Mouse (Mus musculus): ENCODE data around the gene Mrnip. TPM values are rescaled to one million over a fixed set of nuclear protein-coding genes. Genes with fewer than 3 reads are reported as not detected.

Gene Mrnip
- polyA plus RNA-seq, 1 experiment = 21.1 TPM

- Histone ChIP-seq H3K36me3 (ENCODE audit: control insufficient read depth, insufficient read depth, low read length) (no peaks in the 10 kb centered on the region), H3K27ac (ENCODE audit: insufficient read depth, low read depth, low read length) (no peak overlapping the region), H3K4me1 (ENCODE audit: control insufficient read depth, insufficient read depth, low read length) (peaks cover 18% of the 10 kb centered on the region), H3K4me3 (ENCODE audit: insufficient read depth, low read depth, low read length) (no peak overlapping the region), H3K27me3 (replicated peaks; ENCODE audit: control insufficient read depth, insufficient read depth, low read length) (no peaks in the 10 kb centered on the region)
- TF ChIP-seq CTCF (conservative IDR thresholded peaks at IDR 0.05; ENCODE audit: insufficient read depth, insufficient read length, low read depth, low read length) = no peak
- TF ChIP-seq POLR2A (IDR thresholded peaks at IDR 0.05; ENCODE audit: low read depth, low read length) = no peak
- DNase-seq = no peak
- WGBS = 68% methylated on average over 7 of the region's 7 CpGs
Measured at GRCm38 (mm10) chr11:50248473-50249171, 74.4 kb downstream of the Mrnip start.

Other genes with a start within 250 kb of the Mrnip start
- 60.1 and 69.5 TPM in 2 replicates for gene Rnf130, start 149.1 kb upstream of the Mrnip start, polyA plus RNA-seq (2012; rRNA removed)
- 52.2 and 60.9 TPM in 2 replicates for gene Tbc1d9b, start 43.0 kb upstream of the Mrnip start, polyA plus RNA-seq (2012; rRNA removed)
- gene Sqstm1, start 36.4 kb downstream of the Mrnip start, polyA plus RNA-seq (2012; rRNA removed) = 337 and 344 TPM in 2 replicates
- gene Mgat4b, start 36.4 kb downstream of the Mrnip start, polyA plus RNA-seq (2012; rRNA removed) = 85.4 and 105 TPM in 2 replicates
- gene Ltc4s, start 64.2 kb downstream of the Mrnip start, polyA plus RNA-seq (2012; rRNA removed) = 33.8 and 46.3 TPM in 2 replicates
- 10.9 and 12.5 TPM in 2 replicates for gene Maml1, start 117.9 kb downstream of the Mrnip start, polyA plus RNA-seq (2012; rRNA removed)
- 84.1 and 118 TPM in 2 replicates for gene Canx, start 151.2 kb downstream of the Mrnip start, polyA plus RNA-seq (2012; rRNA removed)
- 1.3 TPM in 2 replicates for gene Cby3, start 180.0 kb downstream of the Mrnip start, polyA plus RNA-seq (2012; rRNA removed)
- gene Hnrnph1, start 202.5 kb downstream of the Mrnip start, polyA plus RNA-seq (2012; rRNA removed) = 40.2 and 65.0 TPM in 2 replicates